Mouse (Mus musculus) intestine, postnatal 0 days (tissue): ENCODE results near the gene Naa20. TPM values are rescaled to one million over a fixed set of nuclear protein-coding genes. Genes with fewer than 3 reads are reported as not detected.

ENCODE experiments used
- ATAC-seq: fragments of 200-750 bp; cut with Nextera tagmentation; 2 replicates; pipeline ENCODE4 v1.8.0; 2017; ENCODE audit warnings: mild to moderate bottlenecking, moderate TSS enrichment, moderate library complexity
- H3K27ac ChIP-seq: fragments of 300-500 bp; sonication (generic); 2 replicates; pipeline ENCODE4 v1.5.1; 2014; ENCODE audit warnings: mild to moderate bottlenecking, low read depth, low read length, moderate library complexity
- H3K27me3 ChIP-seq: fragments of 300-500 bp; sonication (generic); replicated peaks from 2 replicates; pipeline ENCODE4 v1.6.1; 2014; ENCODE audit warnings: low read length, mixed read lengths; ENCODE audit not compliant: control insufficient read depth, insufficient read depth
- H3K36me3 ChIP-seq: fragments of 300-500 bp; sonication (generic); 2 replicates; pipeline ENCODE4 v1.6.1; 2014; ENCODE audit warnings: mild to moderate bottlenecking, moderate library complexity; ENCODE audit not compliant: control insufficient read depth, insufficient read depth
- H3K4me1 ChIP-seq: fragments of 300-500 bp; sonication (generic); replicated peaks from 2 replicates; pipeline ENCODE4 v1.6.1; 2014; ENCODE audit warnings: antibody characterized with exemption, low read length, mixed read lengths; ENCODE audit not compliant: control insufficient read depth, insufficient read depth
- H3K4me2 ChIP-seq: fragments of 300-500 bp; sonication (generic); replicated peaks from 2 replicates; pipeline ENCODE4 v1.6.1; 2014; ENCODE audit warnings: low read depth, mild to moderate bottlenecking, moderate library complexity
- H3K4me3 ChIP-seq: fragments of 300-500 bp; sonication (generic); 2 replicates; pipeline ENCODE4 v1.5.1; 2014; ENCODE audit warnings: low read depth, low read length
- H3K9ac ChIP-seq: fragments of 300-500 bp; sonication (generic); 2 replicates; pipeline ENCODE4 v1.6.1; 2014; ENCODE audit warnings: mild to moderate bottlenecking, low read depth, low read length
- H3K9me3 ChIP-seq: fragments of 300-500 bp; sonication (generic); 2 replicates; pipeline ENCODE4 v1.6.1; 2016; ENCODE audit warnings: mixed run types; ENCODE audit not compliant: control insufficient read depth
- CTCF ChIP-seq: sonication (generic); IDR thresholded peaks from 2 replicates; pipeline ENCODE4 v1.5.1; 2016; ENCODE audit warnings: low read depth, mild to moderate bottlenecking, control low read depth, antibody characterized with exemption, moderate library complexity
- WGBS: fragments of 180-500 bp; shearing (Covaris S2); extraction: QIAGEN DNeasy Blood & Tissue Kit; methylation state at CpG from one replicate; pipeline ENCODE4 v1.1.7; 2014; 5-methylcytosine and 5-hydroxymethylcytosine counted together
- polyA plus RNA-seq: library from polyadenylated mRNA; unstranded; fragments of >200 nt; fragmentation: Nextera tagmentation; extraction: Ambion mirVana; gene quantifications from 2 replicates; pipeline ENCODE4 v1.2.1, GENCODE M21; 2015

Gene Naa20
- 100 and 106 TPM in 2 replicates for polyA plus RNA-seq

DNA sequence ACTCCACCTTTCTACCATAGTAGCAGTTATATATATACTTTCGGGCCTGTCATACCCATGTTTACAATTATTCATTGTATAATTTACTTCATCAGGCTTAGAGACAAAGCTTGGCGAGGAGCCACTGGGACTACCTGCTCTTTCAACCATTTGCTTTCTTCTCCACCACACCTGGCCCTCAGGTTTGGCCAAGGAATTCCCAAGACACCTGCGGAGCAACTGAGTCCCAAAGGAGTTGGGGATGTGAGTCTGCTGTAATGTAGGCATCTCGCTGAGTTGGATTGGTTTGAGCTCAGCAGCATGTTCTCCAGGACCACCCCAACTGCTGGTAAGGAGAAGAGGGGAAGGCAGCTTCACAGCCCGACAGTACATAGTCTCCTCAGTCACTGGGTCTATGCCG, at the start of gene Naa20:
Gene Naa20, plus strand, starts transcription at position 239 of the 400 bp plus-strand sequence.
- Histone ChIP-seq H3K9me3 (no peaks in the 10 kb centered on the region), H3K9ac (peak within 1 kb of the TSS; percentile 78), H3K4me1 (peaks cover 7% of the 10 kb centered on the region), H3K4me2 (peak within 1 kb of the TSS; percentile 72), H3K4me3 (peak within 1 kb of the TSS; percentile 87), H3K27me3 (no peaks in the 10 kb centered on the region), H3K36me3 (no peaks in the 10 kb centered on the region), H3K27ac (no peak within 1 kb of the TSS)
- no peak for ATAC-seq
- 87% methylated on average over 6 of the region's 6 CpGs for WGBS
- TF ChIP-seq CTCF, result no peak

GRCm38 (mm10) chr2:145855831-145856230, 46.1 kb upstream of the Naa20 start:
- Histone ChIP-seq H3K27me3 (no peaks in the 10 kb centered on the region), H3K9ac (no peak overlapping the region), H3K36me3 (peaks cover 41% of the 10 kb centered on the region), H3K27ac (no peak overlapping the region), H3K4me3 (no peak overlapping the region), H3K9me3 (no peaks in the 10 kb centered on the region), H3K4me2 (no peak overlapping the region), H3K4me1 (peaks cover 5% of the 10 kb centered on the region; the same call in 1 of the 2 replicates)
- no peak for ATAC-seq
- WGBS, result 71% methylated on average over 9 of the region's 9 CpGs
- no peak for TF ChIP-seq CTCF

DNA sequence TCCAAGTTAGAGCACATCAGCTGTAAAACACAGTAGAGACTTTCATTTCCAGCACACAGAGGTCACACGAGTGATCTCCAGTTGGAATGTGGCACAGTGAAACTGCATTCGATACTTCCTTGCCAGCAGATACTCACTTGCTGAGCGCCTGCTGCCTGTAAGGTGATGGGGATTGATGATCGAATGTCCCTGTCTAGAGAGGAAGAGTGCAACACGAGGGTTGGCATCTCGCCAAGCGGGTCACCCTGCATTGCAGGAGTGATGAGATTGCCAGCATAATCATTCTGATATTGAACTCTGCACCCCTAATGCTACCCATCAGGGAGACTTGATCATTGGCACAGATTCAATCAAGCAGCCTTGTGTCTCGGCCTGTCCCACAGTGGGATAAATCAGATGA, 44.0 kb upstream of the Naa20 start:
- TF ChIP-seq CTCF, result no peak
- Histone ChIP-seq H3K9me3 (no peaks in the 10 kb centered on the region), H3K4me1 (peaks cover 5% of the 10 kb centered on the region; the same call in 1 of the 2 replicates), H3K4me2 (no peak overlapping the region), H3K4me3 (no peak overlapping the region), H3K27ac (no peak overlapping the region), H3K27me3 (no peaks in the 10 kb centered on the region), H3K9ac (no peak overlapping the region), H3K36me3 (peaks cover 23% of the 10 kb centered on the region)
- 53% methylated on average over 8 of the region's 8 CpGs for WGBS
- ATAC-seq, result no peak

DNA sequence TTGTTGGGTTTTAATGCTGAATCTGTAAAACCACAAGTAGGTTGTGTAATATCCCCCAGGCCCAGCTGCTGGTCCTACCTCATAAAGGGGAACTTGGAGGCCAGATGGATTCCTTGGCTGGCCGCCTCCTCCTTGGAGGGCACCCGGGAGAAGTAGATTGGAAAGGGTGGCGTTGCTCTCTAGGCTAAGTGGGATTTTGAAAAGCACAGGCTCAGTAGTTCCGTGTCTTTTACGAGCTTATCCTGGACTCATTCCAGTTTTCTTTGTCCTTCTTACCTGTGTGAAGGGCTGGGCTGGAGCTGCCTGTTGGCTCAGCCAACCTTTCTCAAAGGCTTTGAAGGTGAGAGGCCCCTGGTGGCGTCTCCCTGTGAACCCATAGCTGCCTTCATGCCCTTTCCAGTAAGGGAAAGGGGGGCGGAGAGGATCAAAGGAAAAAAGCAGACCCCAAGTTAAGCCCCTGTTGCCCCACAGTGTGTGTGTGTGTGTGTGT, 42.4 kb upstream of the Naa20 start:
- peak overlapping the region; percentile 43 for H3K4me3 ChIP-seq

GRCm38 (mm10) chr2:145859932-145860801, 41.7 kb upstream of the Naa20 start:
- ATAC-seq, result peak; percentile 88
- H3K27ac ChIP-seq, result peak overlapping the region; percentile 92
- TF ChIP-seq CTCF, result peak; percentile 73
- H3K9me3 ChIP-seq, result no peaks in the 10 kb centered on the region
- peak overlapping the region; percentile 43 for H3K4me3 ChIP-seq
- WGBS, result 6% methylated on average over 40 of the region's 40 CpGs
- H3K36me3 ChIP-seq, result peaks cover 15% of the 10 kb centered on the region
- H3K4me2 ChIP-seq, result peak overlapping the region; percentile 74
- H3K4me1 ChIP-seq, result peaks cover 5% of the 10 kb centered on the region; the same call in 1 of the 2 replicates
- peak overlapping the region; percentile 47 for H3K9ac ChIP-seq
- no peaks in the 10 kb centered on the region for H3K27me3 ChIP-seq

More for the DNA sequence above, 42.4 kb upstream of the Naa20 start:
- peak; percentile 49 for ATAC-seq
- peak overlapping the region; percentile 47; the same call in 1 of the 2 replicates for H3K9ac ChIP-seq
- no peaks in the 10 kb centered on the region for H3K9me3 ChIP-seq
- 10% methylated on average over 6 of the region's 7 CpGs for WGBS
- H3K4me2 ChIP-seq, result peak overlapping the region; percentile 74
- H3K4me1 ChIP-seq, result peaks cover 5% of the 10 kb centered on the region; the same call in 1 of the 2 replicates
- no peaks in the 10 kb centered on the region for H3K27me3 ChIP-seq
- peaks cover 15% of the 10 kb centered on the region for H3K36me3 ChIP-seq
- TF ChIP-seq CTCF, result no peak
- H3K27ac ChIP-seq, result peak overlapping the region; percentile 92
